Mouse (Mus musculus): ENCODE measurements around the gene Ankrd10. TPM values are rescaled to one million over a fixed set of nuclear protein-coding genes. Genes with fewer than 3 reads are reported as not detected.

The Ankrd10 gene
- polyA plus RNA-seq, 1 experiment = 85.9 TPM

Other genes with a start within 250 kb of the Ankrd10 start
- gene Rab20, start 157.0 kb downstream of the Ankrd10 start, polyA plus RNA-seq (2012; rRNA removed) = 2.0 TPM in 2 replicates
- 107 and 109 TPM in 2 replicates for gene Naxd, start 138.3 kb downstream of the Ankrd10 start, polyA plus RNA-seq (2012; rRNA removed)
- gene Cars2, start 85.0 kb downstream of the Ankrd10 start, polyA plus RNA-seq (2012; rRNA removed) = 34.9 and 35.9 TPM in 2 replicates
- gene Ing1, start 80.2 kb downstream of the Ankrd10 start, polyA plus RNA-seq (2012; rRNA removed) = 49.8 and 50.4 TPM in 2 replicates
- not detected in 2 replicates for gene 1700016D06Rik, start 65.3 kb upstream of the Ankrd10 start, polyA plus RNA-seq (2012; rRNA removed)
- 85.1 and 92.8 TPM in 2 replicates for gene Arhgef7, start 92.0 kb upstream of the Ankrd10 start, polyA plus RNA-seq (2012; rRNA removed)
- gene Tex29, start 204.7 kb upstream of the Ankrd10 start, polyA plus RNA-seq (2012; rRNA removed) = 0.84 TPM in 1 of 2 replicates, not detected in the other